13 mouse cellular contexts compared by ENCODE assay signal in genomic region chr13:37675718-37676117, GRCm38 (mm10).
"Had no signal": no experiment of that assay in that cellular context is flagged by ENCODE, and none has a peak within 500 bp of the region (broad histone marks: within the 10 kb centered on the region; RNA-seq: fewer than 3 reads in every experiment).

No protein-coding gene starts in this region.

- H3K4me3 ChIP-seq: intestine, embryonic 15.5 days; kidney, embryonic 15.5 days; left cerebral cortex, adult 2 months; limb, embryonic 10.5 days; megakaryocyte, embryonic 14.5 days; midbrain, embryonic 12.5 days had no signal

- H3K36me3 ChIP-seq: intestine, embryonic 15.5 days; kidney, embryonic 15.5 days; limb, embryonic 10.5 days; midbrain, embryonic 12.5 days had no signal

- H3K27me3 ChIP-seq: intestine, embryonic 15.5 days; kidney, embryonic 15.5 days; midbrain, embryonic 12.5 days had no signal

- H3K4me1 ChIP-seq: intestine, embryonic 15.5 days; kidney, embryonic 15.5 days; midbrain, embryonic 12.5 days had no signal

- H3K9ac ChIP-seq: intestine, embryonic 15.5 days; kidney, embryonic 15.5 days; liver, embryonic 14.5 days; midbrain, embryonic 12.5 days had no signal

- DNase-seq: kidney, adult 18-20 months; kidney, postnatal 14 days; lung, adult 2 months; lung, postnatal 36 days; right cerebral cortex, adult 18-20 months had no signal

- H3K27ac ChIP-seq: intestine, embryonic 15.5 days; kidney, embryonic 15.5 days; left cerebral cortex, adult 2 months; limb, embryonic 10.5 days; liver, embryonic 14.5 days; midbrain, embryonic 12.5 days; stomach, postnatal 0 days had no signal
